Mouse (Mus musculus) thymus, postnatal 36 days (tissue): ENCODE measurements around the gene Acadvl.
A peak's percentile ranks its signal among the peaks of the same experiment; 100 is the strongest.

Experiments used
- DNase-seq, 2 experiments: peaks; one replicate each; pipeline ENCODE4 v3.0.0; 2022; ENCODE audit warnings: mixed read lengths in 2 of 2

Acadvl gene

DNA sequence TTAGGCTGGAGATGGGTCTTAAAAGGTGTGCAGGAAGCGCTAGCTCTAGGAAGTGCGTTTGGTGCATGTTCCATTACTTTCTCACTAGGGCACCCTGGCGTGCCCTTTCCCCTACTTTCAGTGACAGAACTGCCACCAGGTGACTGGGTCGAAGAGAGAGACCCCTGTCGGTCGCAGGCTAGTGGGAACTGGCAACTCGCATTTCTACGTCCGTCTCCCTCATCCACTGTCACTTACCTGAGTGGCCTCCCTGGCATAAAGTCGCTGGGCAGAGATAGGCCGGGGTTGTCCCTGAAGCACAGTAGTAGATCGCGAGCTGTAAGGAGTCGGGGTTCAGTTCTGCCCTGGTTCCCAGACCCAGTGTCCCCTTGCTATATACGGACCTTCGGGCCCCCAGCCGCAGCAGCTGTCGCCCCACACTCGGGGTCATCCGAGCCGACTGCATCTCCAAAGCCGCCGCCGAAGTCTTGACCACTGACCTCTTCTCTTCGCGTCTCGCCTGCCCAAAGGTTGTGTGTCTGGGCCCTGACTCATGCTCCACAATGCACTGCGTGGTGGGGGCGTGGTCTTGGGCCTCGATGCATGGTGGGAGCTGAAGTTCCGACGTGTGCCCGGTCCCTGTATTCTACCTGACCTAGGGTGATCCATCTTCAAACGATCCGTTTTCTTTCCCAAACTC lies at the start of gene Acadvl:
TSS of gene Acadvl (minus strand) at position 532 of the 679 bp plus-strand sequence.
- peak; percentile 82 to 87 for DNase-seq

DNA sequence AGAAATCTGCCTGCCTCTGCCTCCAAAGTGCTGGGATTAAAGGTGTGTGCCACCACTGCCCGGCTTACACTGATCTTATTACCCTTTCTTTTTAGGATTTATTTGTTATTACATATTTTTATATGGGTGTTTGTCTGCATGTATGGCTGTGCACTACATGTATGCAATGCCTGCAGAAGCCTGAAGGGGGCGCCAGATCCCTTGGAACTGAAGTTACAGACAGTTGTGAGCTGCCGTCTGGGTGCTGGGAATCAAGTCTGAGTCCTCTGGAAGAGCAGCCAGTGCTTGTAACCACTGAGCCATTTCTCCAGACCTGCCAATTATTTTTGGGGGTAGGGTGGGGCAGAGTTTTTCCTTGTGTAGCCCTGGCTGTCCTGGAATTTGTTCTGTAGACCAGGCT lies 47.8 kb upstream of the Acadvl start:
- no peak for DNase-seq

DNA sequence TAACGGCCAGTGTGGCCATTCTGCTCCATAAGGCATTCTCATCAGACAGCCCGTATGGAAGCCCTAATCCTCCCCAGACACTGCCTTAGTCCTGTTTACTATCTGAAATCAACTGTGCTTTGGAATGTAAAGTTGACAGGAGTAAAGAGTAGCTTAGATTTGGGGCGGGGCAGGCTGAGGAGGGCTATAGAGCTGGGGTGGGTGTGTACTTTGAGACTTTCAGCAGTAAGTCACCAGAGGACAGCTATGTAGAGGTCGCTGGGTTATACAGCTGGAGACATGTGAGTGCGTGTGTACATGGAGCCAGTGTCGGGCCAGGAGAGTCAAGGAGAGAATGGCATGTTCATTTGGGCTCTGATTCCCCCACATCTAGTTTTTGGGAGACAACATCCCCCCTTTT lies 44.7 kb upstream of the Acadvl start:
- no peak for DNase-seq

DNA sequence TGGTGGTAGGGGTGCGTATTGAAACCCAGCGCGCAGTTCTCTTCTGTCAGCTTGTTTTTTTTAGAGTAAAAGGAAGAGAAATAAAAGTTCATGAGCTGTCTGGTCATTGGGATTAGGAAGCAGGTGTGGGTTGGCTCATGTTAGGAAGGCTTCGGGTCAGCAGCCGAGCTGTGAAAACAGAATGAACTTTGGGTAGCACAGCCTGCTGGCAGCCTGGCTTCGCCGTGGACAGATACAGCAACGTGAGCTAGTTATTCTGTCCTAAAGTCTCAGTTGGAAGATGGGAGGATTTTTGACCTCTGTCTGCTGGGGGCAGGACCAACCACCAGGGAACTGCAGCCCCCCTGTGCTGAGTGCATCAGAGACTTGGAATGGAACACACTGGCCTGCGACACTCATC lies 42.6 kb upstream of the Acadvl start:
- no peak for DNase-seq

DNA sequence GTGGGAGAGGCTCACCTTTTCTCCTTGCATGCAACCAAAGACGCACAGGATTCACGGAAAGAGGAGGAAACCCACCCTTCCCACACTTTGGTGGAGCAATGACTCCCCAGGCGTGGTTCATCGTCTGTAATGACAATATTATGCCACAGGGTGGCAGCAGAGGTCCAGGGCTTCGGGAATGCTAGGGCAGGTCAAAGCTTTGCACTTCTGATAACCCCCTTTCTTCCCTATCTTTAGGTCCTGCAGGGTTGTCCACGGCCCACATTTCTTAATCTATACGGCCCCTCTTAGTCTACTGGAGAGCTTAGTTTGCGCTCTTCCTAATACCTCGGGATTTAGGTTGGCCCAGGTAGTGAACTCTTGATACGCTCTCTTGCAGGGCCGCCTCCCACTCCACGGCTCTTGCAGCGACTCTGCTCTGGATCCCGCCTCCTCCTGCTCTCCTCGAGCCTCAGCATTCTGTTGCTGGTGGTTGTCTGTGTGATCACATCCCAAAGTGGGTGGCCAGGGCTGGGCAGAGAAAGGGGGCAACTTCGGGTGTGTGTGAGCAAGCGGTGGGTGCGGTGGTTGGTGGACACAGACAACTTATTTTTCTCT lies 40.5 kb upstream of the Acadvl start:
- peak; percentile 64 to 73 for DNase-seq

DNA sequence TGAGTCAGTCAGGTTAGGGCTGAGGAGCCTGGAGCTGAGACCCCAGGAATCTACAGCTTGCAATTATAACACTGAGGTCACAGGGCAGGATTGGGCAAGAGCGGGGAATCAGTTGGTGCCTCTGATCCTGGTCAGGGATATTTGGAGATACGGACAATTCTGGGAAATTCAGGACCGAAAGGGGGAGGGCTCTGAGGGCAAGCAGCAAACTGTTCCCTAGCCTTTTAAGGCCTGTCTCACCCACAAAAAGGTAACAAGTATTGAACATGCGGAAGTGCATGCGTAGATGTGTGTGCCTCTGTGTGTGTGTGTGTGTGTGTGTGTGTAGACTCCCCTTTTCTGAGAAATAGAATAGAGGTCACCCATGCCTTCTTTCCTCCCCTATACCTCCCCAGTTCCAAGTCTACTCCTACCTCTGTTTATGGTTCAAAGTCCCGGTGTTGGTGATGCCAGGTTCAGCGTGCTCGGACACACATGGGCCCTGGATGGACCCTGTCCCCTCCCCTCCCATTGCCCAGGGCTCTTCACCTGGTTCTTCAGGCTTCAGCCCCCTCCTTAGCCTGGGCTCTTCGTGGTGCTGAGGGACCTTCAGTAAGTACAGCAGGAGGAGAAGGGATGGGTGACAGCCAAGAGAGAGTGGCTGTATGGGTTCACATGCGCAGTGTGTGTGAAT lies 38.8 kb upstream of the Acadvl start, which contains the start of gene Asgr1:
TSS of gene Asgr1 (plus strand) at position 188 of the 673 bp plus-strand sequence.
- no peak for DNase-seq

DNA sequence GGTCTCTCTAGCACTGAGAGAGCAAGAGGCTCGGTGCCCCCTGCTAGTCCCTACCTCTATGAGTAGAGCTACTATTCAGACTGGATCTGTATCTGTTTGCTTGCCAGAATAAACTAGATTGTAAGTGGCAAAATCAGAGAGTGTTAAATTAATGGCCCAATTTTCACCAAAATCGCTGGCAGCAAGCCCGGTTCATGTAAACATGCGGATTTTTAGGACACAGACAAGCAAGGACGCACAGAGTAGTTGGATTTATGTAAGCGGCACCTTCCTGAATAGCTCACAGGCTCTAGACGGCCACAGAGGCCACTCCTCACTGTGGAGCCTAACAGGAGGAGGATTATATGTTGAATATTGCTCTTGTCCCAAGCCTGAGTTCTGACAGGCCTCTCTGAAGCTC lies 37.9 kb upstream of the Acadvl start:
- no peak for DNase-seq

DNA sequence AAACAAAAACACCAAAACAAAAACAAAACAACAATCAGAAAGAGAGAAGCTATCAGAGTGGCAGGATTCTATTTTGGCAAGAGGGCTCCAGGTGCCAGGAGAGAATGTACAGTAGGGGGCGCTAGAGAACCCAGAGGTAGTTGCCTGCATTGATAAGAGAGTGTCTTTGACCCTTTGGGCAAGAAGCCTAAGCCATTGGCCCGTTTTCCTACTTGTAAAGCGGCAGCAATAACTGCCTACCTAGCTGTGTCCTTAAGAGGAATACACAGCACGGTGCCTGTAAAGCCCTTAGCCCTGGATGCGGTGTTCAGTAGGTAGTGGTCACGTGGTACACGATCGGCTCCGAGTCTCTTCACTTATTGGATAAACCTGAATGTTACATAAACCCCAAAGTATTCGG lies 34.6 kb upstream of the Acadvl start:
- DNase-seq = no peak

DNA sequence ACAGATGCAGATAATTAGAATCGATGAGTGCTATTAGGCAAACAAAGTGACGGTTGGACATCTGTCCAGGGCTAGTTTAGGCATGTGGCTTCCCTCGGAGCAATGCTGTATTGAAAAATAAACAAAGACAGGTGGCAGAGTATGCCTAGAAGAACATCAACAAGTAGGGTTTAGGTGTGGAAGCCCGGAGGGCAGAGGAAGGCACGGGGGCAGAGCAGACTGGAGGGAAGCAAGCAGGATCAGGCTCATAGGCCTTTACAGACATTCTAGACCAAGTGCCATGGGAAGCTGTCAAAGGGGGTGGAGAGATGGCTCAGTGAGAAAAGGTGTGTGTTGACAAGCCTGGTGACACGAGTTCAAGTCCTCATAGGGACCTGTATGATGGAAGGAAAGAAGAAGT lies 34.2 kb upstream of the Acadvl start:
- no peak for DNase-seq

DNA sequence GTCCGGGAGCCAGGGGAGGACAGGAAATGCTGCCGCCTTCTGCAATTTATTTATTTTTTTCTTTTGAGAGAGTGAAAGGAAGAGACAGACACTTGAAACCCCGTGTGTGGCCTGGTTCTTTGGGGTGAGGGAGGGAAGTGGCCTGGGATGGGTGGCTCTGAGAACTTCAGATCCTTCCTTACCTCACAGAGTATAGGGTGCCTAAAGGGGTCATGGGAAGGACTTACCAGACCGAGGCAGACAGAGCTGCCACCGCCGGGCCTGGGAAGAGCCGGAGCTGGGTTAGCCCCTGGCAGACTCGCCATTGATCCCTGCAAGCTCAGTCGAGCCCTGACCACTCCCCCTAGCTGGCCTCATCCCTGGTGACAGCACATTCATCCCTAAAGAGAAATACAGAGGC lies 30.2 kb upstream of the Acadvl start:
- DNase-seq = no peak

DNA sequence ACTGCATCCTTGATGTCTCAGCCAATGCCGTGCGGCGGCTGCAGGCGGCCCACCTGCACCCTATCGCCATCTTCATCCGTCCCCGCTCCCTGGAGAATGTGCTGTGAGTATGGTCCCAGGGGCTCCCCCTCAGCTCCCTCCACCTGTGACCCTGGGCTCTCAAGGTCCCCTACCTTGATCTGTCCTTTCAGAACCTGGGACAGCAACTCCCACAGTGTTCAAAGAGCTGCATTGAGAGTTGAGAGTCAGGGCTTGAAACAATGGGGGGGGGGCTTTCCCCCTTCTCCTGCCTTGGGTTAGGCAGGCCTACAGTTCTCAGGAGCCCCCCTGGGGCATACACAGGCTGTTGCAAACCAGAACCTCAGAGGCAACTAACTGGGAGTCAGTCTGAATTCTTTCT lies 28.5 kb upstream of the Acadvl start:
- no peak for DNase-seq

DNA sequence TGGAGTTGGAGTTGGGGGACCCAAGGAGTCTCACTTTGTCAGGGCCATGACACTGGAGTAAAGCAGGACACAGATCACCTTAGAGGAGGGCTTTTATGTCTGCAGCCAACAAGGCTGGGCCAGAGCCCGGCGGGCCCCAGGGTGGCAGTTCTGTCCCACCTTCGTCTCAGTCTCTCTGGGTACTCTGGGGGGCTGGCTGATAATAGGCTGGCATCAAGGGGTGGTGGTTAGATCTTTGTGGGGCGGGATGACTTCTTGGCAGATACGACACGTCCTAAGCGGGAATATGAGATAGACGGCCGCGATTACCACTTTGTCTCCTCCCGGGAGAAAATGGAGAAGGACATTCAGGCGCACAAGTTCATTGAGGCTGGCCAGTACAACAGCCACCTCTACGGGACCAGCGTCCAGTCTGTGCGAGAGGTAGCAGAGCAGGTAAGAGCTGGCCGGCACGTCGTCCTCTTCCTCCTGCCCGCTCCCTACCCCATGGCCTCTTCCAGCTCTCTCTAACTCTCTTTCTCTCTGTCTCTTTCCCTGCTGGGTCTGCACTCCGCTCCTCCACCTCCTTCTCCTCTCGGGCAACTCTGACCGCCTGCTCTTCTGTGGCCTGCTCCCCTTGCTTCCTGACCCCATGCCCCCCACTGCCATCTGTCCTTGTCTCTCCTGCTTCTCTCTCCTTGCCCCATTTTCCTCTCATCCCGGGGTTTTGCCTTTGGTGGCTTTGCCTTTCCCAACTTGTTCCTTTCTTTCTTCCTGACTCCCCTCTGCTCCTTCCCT lies 27.3 kb upstream of the Acadvl start:
- no peak for DNase-seq

DNA sequence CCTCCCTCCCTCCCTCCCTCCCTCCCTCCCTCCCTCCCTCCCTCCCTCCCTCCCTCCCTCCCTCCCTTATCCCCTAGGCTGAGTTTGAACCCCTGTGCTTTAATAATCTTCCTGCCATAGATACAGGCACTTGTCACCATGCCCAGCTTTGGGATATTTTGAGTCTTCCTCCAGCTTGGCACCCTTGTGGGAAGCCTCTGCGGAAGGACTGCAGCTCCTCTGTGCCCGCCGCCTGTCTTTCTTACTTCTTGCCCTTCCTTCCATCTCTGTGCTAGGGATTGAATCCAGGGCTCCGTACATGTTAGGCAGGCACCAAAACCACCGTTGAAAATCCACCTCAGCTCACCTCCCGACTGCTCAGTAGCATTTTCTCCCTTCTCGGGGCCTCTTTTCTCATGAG lies 25.0 kb upstream of the Acadvl start:
- DNase-seq = no peak

DNA sequence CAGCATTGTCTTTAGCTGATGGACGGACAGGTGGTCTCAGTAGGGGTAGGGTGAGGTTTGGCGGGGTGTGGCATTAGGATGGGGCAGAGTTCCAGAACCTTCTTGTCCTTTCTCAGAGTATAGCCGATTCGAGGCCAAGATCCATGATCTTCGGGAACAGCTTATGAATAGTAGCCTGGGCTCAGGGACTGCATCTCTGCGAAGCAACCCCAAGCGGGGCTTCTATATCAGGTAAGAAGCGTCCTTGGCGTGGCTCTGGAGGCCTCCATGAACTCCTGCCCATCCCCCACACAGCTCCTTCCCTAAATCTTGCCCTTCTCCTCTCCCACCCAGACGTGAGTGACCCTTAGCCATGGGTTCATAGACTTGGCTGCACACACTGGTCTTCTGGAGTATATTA lies 24.4 kb upstream of the Acadvl start:
- DNase-seq = no peak

DNA sequence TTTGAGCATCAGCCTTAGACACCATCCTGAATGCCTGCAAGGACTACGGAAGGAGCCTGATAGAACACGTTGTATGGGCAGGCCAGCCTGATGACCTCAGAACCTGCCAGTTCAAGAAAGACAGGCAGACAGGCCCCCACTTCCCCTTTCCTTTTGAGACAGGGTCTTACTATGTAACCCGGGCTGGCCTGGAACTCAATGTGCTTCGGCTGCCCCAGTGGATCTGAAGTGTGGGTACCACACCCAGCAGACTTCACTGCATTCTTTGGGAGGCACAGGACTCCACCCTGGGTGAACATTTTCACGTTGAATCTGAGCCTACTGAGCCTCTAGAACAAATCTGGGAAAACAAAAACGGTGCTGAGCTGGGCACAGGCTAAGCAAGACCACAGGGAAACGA lies 23.0 kb upstream of the Acadvl start:
- no peak for DNase-seq

DNA sequence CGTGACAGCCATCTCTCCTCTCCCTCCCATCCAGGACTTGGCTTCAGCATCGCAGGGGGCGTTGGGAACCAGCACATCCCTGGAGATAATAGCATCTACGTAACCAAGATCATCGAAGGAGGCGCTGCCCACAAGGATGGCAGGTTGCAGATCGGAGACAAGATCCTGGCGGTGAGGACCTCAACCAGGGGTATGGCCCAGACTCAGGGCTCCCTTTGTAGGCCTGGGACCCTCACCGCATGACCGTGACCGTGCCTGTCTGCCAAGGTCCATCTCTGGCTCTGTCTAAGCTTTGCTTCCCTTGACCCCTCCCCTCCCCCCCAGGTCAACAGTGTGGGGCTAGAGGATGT lies 16.1 kb upstream of the Acadvl start:
- DNase-seq = no peak

DNA sequence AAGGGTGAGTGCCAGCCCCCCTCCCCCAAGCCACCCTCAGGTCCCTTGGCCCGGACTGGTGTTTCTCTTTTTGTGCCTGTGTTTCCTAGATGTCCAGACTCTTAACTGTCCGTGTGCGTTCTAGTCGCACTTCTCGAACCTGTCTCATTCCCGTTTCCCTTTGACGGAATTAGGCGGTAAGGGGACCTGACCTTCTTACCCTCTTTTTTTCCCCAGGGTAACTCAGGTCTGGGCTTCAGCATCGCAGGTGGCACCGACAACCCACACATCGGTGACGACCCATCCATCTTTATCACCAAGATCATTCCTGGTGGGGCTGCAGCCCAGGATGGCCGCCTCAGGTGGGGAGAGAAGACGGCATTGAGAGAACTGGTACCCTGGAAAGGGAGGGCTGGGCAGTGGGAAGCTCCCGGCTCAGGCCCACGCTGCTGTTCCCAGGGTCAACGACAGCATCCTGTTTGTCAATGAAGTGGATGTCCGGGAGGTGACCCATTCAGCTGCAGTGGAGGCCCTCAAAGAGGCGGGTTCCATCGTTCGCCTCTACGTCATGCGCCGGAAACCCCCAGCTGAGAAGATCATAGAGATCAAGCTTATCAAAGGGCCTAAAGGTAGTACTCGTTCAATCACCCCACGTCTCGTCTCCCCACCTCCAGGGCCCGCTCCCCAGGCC lies 15.6 kb upstream of the Acadvl start:
- DNase-seq = no peak

DNA sequence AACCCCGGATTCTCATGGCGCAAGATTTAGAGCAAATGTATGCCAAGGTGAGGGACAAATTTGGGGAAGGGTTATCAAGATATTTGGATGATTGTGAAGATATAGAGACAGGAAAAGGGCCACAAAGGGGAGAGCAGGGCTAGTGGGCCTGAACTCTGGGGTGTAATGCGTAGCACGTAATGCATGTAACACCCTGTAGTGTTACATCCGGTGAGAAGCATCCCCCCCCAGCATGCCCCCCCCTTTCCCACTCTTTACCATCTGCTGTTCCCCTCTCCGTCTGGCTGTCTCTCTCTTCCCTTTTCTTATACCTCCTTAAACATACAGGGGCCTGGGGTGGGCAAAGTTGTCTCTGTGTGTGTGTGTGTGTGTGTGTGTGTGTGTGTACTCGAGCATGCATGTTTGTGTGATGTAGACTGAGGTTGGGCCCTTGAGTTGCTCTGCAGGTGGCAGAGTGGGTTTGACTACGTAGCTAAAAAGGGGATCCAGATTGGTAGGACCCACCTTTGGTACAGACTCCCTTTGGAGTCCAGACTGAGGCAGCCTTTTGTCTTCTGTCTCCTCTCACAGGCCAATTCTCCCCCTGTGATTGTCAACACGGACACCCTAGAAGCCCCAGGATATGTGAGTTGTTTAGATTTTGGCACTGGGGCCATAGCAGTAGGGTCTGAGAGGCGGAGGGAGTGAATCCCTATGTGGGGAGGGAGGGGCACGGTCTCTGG lies 14.8 kb upstream of the Acadvl start:
- DNase-seq = no peak

DNA sequence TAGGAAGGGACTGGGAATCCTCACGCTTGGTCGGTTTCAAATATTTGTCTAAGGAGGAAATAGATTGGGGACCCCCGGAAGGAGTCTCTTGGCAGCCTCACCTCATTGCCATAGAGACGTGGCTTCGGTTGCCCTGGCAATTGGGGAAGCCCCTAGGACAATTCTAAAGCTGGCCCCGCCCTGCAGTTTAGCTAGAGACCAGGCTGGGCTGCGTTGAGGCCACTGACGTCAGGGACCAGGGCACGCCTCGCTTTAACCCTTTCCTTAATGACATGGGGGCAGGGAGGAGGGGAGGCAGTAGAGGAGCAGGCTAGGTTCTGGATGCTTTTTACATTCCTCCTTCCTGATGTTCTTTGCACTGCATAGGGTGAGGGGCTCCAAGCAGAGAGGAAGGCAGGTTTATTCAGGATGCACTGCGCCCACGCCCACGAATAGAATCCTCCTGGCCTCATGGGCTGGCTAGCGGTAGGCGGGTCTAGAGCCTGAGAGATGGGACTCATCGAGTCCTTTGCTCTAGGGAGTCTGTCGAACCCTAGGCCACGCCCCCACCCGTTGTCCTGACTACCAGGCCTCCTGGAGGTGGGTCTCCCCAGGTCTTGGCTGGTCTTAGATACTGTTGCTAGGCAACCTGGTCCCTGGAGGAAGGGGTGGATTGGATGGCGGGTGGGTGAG lies 14.1 kb upstream of the Acadvl start:
- peak; percentile 60 to 77 for DNase-seq

DNA sequence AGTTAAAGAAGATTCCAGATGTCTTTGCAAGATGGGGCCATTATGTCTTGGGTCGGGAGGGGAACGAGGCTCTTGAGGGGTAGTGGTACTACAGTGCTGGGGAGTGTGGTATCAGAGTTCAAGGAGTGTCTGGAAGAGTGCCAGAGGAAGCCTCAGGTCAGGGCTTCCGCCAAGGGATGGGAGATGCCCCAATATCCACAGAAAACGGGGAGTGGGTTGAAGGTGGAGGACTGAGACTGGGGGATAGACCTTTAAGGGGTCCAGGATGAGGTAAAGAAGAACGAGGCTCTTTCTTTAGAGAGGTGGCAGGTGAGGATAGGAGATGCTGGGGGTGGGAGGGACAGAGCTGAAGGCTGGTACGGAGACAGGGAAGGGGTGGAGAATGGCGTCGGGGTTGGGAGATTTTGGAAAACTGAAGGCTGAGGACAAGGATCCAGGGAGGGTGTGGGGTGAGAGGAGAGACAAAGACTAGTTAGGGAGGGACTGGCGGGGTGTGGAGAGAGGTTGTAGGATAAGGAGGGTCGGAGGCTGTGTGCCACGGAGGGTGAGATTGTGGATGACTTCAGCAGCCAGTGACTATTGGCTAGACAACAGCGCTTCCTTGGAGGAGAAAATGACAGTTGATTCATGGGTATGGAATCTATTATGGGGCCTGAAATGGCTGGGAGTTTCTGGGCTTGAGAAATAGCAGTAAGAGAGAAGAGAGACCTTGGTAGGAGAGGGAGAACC lies 13.4 kb upstream of the Acadvl start:
- no peak for DNase-seq

DNA sequence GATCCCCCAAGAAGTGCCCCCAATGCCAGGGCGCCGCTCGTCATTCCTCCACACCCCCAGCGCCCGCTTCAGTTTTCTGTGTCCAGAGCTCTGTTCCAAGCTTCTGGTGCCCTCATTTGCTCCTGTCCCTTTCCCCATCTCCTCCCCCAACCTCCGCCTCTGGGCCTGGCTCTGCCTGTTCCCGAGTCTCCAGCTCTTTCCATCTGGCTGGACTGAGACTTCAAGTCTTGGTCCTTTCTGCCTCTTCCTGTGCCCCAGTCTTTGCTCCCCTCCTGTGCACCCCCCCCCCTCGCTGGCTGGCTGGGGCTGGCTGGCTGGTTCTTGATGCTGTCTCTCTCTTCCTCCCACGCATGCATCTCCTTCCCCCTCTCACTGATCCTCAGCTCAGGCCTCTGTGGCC lies 12.2 kb upstream of the Acadvl start:
- peak in 1 of 2 experiments; percentile 39 for DNase-seq
